Mouse (Mus musculus): ENCODE measurements at regions not wholly inside any gene's neighbourhood (a gene's known extent, or its start where the extent isn't known, plus 50 kb on each side); places are given as distances from the start of the nearest gene placed in this dataset.

GRCm38 (mm10) chr3:101666583-101666982 is 62.1 kb upstream of the Atp1a1 start:
- no peak for TF ChIP-seq MAX (IDR thresholded peaks at IDR 0.05; ENCODE audit: low read depth)
- TF ChIP-seq TCF12 (IDR thresholded peaks at IDR 0.05; ENCODE audit: insufficient read depth, poor library complexity, severe bottlenecking), result no peak
- no peak for TF ChIP-seq E2F4 (IDR thresholded peaks at IDR 0.05; ENCODE audit: insufficient read depth)
- TF ChIP-seq MYOD1 (IDR thresholded peaks at IDR 0.05; ENCODE audit: control insufficient read depth in 1 of 3, insufficient read length in 2 of 3, low read depth in 2 of 3), result no peak
- no peak for TF ChIP-seq USF1 (IDR thresholded peaks at IDR 0.05; ENCODE audit: low read depth)
- no peak for TF ChIP-seq POLR2A (IDR thresholded peaks at IDR 0.05; ENCODE audit: insufficient read length, low read depth)
- no peak for TF ChIP-seq POLR2AphosphoS2 (IDR thresholded peaks at IDR 0.05; ENCODE audit: insufficient read length, low read depth)
- no peak for TF ChIP-seq MYOG (IDR thresholded peaks at IDR 0.05; ENCODE audit: control insufficient read depth in 1 of 3, insufficient read depth in 1 of 3, insufficient read length in 2 of 3, low read depth in 2 of 3)
- TF ChIP-seq CEBPB (IDR thresholded peaks at IDR 0.05; ENCODE audit: insufficient read depth, poor library complexity, severe bottlenecking), result no peak
- TF ChIP-seq REST (IDR thresholded peaks at IDR 0.05; ENCODE audit: insufficient read depth, insufficient read length), result no peak
